Mouse (Mus musculus) lung, adult 2 months (tissue): ENCODE measurements around the gene Fbxo21.

ENCODE experiments used
- CTCF ChIP-seq: fragments of 200-500 bp; IDR thresholded peaks from 2 replicates; pipeline ENCODE4 v1.5.1; 2011; ENCODE audit warnings: mild to moderate bottlenecking, low read length, control low read depth; ENCODE audit not compliant: insufficient read depth
- POLR2A ChIP-seq: fragments of 200-500 bp; IDR thresholded peaks from 2 replicates; pipeline ENCODE4 v1.6.1; 2011; ENCODE audit warnings: low read depth, mild to moderate bottlenecking, control low read depth, low read length, borderline replicate concordance; ENCODE audit errors: extremely low read depth

- no peak for TF ChIP-seq CTCF
- TF ChIP-seq POLR2A = no peak
Observed at GRCm38 (mm10) chr5:118050743-118051142, 74.2 kb downstream of the Fbxo21 start.
